Mouse (Mus musculus): ENCODE results near the gene Dynlt1c.
"Not testable (repeated sequence)": the region's sequence is repeated elsewhere in the genome, so short reads cannot be mapped to it uniquely, and the experiment has no call there.

The Dynlt1c gene

DNA sequence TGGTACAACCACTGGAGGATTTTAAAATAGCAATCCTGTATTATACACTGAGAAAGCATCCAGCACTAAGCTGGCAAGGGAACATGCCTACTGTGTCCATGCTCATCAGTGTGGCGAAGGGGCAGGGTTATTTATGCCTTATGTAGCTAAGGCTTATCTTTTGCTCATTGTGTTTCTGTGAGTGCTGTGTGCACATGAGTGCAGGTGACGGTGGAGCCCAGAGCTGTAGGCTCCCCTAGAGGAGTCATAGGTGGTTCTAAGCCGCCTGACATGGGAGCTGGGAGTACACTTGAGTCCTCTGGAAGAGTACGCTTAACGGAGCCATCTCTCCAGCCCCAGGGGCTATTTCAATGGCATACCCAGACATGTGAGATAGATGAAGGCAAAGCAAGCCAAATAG is 17.8 kb downstream of the Dynlt1c start:
- DNase-seq (ENCODE audit: low spot score in 2 of 2) = not testable (repeated sequence)

DNA sequence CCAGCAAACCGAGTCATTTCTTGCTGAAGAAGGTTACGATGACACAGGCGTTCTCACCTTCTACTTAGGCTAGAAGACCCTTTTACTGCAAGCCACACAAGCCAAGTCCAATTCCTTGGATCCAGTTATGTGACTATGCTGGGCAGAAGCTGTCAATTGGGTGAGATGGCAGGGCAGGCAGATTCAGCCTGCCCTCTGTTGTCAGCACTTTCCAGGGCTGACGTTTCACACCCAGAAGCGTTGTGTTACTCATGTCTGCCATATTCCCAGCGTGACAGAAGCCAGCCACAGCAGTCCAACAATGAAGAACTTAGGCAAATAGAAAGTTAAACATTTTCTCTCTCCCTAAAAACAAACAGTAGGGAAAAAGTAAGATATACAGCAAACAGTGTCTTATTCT is 18.6 kb downstream of the Dynlt1c start:
- not testable (repeated sequence) for DNase-seq (ENCODE audit: low spot score in 2 of 2)

DNA sequence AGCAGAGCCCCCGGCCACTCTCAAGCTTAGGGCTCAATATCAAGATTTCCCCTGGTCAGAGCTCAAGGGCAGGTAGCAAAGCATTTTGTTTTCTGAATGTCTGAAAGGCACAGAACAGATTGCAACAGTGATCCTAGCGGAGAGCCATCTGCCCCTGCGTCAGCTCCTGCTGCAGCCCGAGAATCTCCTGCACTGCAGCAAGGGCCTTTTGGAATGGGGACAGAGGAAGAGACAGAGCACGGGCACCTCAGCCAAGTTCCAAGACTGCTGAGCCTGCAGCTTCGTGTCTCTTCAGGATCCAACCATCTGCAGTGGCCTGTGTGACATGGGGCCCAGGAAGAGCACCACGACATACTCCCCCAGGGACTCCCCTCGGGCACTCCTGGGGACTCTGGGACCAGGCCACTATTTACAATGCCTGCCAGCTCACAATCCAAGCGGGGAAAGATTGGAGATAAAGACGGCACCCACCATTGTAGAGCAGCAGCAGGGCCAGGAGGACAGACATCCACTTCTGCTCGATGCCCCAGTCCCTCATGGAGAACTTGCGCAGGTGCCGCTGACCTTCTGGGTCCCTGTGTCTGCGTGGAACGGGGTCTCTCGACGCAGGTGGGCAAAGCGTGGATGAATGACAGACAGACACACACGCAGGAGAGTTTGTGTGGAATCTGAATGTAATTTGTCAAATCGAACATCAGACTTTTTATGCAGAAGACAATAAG is 19.4 kb downstream of the Dynlt1c start:
- DNase-seq (ENCODE audit: low spot score in 2 of 2) = not testable (repeated sequence)

DNA sequence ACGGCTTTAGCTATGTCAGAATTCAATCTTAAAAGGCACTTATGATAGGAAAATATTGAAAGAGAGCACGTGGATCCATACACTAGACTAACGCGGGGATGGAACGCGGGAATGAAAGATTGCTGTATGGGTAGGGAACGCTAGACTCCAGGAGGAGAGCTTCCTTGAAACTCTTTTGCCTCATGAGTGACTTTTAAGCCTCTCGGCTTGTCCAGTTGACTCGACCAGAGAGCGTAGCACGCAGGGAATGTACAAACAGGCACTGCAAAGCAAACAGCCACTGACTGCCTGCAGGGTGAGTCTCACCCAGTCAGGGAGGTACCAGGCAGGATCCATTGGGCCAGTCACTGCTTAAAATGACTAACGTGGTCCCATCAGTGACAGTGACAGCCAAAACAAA is 20.5 kb downstream of the Dynlt1c start:
- DNase-seq (ENCODE audit: low spot score in 2 of 2) = not testable (repeated sequence)

DNA sequence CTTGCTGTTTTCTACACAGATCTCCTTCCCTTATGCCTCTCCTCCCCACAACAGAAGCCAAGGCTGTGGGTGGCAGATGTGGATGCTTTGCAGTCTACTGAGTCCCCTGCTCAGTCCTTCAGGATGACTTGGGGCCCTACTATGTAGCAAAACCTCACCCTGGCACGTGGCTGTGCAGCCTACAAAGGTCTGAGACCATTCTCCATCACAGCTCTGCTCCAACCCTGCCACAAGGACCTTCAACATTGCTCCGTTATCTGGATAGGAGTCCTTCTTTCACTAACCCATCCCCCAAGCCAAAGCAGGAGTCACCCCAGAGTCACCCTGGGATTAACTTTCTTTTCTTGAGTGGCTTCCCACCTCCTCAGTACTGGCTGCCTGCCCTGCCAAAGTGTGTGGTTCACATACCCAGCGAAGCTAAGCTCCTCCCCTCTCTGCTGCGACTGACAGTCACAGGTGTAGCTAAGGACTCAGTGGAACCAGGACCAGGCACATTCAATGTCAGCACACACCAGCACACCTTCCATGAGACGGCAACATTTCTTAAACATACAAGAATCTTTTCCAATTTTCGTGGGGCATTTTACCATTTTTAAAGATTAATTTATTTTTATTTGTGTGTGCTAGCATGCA is 23.6 kb downstream of the Dynlt1c start:
- not testable (repeated sequence) for DNase-seq (ENCODE audit: low spot score in 2 of 2)

DNA sequence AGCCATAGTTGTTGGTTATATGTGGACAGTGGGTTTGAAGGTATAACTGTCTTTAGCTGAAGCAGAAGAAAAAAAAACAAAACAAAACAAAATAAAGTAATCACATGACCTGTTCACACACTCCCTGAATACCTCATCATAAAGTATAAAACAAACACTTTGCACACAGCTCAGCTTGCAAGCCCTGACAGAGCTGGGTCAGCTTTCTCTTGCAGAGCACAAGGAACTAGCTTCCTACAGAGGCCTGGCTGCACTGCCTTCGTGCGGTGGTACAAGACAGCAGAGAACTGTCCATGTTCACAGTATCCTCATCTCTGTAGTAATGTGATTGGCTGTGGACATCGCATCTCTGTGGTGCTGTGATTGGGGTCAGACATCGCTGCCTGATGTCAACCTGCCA is 28.9 kb downstream of the Dynlt1c start:
- DNase-seq (ENCODE audit: low spot score in 2 of 2) = peak in 1 of 2 experiments; percentile 66

DNA sequence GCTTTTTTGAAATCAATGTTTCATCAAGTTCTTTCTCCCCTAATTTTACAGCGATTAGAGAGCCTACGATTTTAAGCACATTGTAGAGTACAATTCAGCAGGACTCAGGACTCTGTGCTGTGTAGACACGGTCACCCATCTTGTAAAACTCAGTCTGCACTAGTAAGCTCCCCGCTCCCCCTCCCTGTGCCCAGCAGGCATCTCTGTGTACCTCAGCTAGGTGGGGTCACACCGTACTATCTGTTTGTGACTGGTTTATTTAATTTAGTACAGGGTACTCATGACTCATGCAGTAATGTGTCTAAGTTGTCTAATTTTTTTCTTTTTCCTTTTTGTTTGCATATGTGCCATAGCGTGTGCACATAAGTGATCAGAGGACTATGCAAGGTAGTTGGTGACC is 31.4 kb downstream of the Dynlt1c start:
- DNase-seq (ENCODE audit: low spot score in 2 of 2) = not testable (repeated sequence)

DNA sequence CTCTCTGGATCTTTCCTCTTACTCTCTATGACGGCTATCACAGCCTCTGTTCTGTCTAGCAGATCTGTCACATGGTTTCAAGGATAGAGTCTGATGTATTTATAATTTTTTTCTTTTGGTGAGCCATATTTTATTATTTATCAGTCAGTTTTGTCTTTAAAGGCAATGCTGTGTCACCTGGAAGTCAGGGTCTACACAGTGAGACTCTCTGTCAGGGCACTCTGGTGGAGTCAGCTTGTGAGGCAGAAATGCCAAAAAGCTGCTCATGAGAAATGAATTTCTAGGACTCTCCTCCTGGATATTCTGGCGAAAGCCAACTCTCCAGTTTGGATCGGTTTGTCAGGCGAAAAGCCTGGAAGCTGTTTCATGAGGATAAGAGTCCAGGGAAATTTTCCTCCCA is 34.3 kb downstream of the Dynlt1c start:
- DNase-seq (ENCODE audit: low spot score in 2 of 2) = not testable (repeated sequence)

DNA sequence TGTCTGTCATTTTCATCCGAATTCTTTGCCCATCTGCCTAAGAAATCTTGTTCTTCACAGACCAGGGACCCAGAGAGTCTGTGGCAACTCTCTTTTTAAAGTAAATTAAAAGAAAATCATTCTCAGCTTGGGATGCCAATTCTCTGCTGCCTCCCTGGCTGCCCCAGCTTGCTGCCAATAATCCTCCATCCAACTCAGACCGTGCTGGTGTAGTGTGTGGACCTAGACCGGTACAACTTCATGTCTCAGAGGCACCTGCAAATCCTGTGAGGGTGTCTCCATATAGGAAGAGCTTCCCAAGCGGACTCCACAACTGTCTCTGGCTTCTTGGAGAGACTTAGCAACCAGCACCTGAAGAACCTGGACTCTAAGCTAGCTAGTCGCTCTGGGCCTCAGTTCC is 35.4 kb downstream of the Dynlt1c start:
- no peak for DNase-seq (ENCODE audit: low spot score in 2 of 2)

DNA sequence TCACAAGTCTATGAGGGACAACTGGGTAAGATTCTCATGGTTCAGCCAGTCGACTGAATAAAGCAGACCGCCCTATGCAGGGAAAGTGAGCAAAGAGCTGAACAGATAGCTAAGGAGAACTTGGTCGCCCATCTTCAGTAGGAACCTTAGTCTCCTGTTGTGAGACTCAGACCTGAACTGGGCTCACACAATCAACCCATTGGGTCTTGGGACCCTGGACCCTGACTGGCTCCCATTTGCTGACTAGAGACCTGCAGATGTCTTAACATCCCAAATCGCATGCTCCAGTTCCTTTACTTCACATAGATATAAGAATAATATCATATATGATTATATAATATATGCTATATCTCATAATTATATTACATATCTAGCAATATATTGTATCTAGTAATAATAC is 36.0 kb downstream of the Dynlt1c start:
- not testable (repeated sequence) for DNase-seq (ENCODE audit: low spot score in 2 of 2)

DNA sequence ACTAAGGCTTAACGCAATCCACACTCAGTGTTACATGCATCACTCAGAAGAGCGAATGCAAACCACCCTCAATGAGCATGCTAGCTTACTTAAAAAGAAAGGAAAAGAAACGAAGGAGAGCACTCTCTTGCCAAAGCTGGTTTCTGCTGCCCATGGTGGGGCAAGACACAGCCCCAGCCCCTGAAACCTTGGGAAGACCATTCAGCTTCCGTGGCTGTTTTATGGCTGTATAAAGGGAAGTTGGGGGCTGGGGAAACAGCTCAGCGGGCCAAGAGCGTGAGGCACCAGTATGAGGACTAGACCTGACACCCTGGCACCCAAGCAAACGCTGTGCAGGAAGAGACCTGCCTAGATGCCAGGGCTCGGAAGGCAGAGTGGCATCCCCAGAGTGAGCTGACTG is 37.0 kb downstream of the Dynlt1c start:
- not testable (repeated sequence) for DNase-seq (ENCODE audit: low spot score in 2 of 2)

DNA sequence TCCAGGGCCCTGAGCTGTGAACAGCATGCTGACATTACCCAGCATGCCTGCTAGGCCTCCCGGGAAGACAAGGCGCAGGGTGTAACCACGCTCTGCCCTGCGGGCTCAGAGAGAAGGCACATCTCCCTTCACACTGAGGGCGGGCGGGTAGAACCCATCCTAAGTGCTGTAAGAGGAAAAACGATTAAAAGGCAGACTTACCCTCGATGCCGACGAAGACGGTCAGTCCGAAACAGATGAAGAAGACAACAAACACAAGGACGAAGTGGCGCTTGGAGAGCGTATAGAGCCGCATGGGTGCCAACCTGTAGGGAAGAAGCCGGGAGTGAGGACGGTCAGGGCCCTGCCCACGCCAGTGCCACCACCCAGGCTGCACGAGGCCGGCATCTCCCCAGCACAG is 38.0 kb downstream of the Dynlt1c start:
- DNase-seq (ENCODE audit: low spot score in 2 of 2) = not testable (repeated sequence)

DNA sequence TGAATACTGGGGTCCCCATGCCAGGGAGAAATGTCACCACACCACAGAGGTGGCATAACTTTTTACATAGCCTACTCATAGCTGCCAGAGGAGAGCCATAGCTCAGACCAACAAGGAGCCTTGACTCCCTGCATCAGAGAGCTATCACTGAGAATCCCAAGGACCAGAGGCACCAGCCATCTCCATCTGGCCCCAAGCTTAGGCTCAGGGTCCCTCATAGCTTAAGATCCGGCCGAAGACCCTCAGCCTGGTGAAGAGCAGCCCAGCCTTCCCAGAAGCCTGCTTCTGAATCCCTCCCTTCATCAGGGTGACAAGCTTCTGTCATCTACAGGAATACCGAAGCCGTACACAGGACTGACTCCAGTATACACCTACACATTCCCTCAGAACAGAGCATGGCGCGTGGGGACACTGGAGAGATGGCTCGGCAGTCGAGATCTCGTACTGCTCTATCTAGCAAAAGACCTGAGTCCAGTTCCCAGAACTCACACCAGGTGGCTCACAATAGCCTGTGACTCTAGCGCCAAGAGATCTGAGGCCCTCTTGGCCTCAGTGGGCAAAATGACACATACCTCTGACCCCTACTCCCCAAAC is 38.7 kb downstream of the Dynlt1c start:
- DNase-seq (ENCODE audit: low spot score in 2 of 2) = not testable (repeated sequence)

DNA sequence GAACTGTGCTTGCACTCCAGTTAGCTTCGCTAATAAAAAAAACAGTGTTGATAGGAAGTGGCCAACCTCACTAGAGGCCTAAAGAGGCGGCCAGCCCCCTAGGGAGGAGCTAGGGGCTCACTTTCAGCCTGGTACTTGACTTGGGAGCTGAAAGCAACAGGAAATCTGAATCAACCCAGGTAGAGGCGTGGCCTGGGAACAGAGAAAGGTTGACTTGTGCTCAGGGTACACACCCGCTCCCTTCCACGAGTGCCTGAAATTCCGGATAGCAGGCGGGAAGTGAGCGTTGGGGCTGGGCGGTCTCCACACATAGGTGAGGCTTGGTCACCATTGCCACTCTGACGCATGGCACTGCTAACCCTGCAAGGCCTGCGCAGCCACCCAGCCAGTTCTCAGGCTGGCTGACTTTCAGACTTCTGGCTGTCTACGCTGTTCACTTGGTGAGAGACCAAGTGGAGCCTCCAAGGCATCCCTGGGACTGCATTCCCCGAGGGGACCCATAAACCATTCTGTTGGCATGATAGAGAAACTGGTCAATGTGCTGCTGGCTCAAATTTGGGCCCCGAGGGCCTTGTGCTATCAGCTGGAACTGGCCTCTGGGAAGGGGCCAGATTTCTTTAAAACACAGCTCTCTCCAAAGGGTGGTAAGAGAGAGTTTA is 39.4 kb downstream of the Dynlt1c start:
- peak in 1 of 2 experiments; percentile 71 for DNase-seq (ENCODE audit: low spot score in 2 of 2)

DNA sequence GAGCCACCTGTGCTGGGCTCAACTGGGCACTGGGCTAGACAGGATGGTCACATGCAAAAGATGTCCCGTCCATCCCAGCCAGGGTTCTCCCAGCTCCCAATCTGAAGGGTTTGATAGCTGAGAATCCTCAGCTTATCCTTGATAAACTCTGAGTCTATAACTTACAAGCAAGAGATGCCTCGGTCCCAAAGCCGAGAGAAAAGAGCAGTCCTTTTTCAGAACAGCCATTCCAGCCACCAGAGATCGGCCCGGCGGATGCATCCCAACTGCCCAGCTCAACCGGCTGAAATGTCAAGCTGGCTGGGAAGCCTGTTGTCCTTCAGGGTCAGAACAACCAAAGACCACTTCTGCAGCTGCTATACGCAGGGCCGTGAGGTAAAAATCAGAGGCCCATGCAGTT is 42.7 kb downstream of the Dynlt1c start:
- not testable (repeated sequence) for DNase-seq (ENCODE audit: low spot score in 2 of 2)

DNA sequence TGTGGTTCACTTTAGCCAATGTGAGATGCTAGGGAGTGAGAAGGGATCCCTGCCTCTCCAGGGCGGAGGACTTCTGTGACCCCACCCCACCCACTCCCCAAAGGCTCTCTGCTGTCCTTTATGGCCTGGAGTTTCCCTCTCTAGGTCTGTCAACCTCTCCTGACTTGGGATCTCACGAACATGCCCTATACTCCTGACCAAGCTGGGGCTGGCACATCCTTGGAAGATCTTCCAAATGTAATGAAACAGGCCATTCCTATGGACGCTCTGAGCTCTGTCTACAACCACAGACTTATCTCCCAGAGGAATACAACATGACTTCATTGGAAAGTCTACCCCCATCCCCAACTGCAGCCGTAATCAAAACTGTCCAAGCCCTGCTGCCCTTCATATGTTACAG is 43.2 kb downstream of the Dynlt1c start:
- DNase-seq (ENCODE audit: low spot score in 2 of 2) = not testable (repeated sequence)

DNA sequence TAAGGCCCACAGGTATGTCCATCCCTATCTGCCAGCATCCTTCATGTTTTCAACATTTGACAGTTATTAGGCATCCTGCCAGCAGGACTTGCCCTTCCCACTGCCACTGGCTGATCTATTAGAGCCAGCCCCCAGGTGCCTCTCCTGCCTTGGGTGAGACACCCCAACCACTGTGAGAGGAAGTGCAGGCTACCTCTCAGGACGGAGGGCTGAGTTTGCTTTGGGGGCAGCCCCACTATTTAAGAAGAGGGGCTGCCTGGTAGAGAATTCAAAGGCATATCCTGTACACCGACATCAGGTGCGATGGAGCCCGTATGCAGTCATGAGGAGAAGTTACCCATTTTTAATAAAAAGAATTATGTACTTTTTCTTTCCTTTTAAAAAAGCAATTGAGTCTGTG is 44.2 kb downstream of the Dynlt1c start:
- DNase-seq (ENCODE audit: low spot score in 2 of 2) = not testable (repeated sequence)

DNA sequence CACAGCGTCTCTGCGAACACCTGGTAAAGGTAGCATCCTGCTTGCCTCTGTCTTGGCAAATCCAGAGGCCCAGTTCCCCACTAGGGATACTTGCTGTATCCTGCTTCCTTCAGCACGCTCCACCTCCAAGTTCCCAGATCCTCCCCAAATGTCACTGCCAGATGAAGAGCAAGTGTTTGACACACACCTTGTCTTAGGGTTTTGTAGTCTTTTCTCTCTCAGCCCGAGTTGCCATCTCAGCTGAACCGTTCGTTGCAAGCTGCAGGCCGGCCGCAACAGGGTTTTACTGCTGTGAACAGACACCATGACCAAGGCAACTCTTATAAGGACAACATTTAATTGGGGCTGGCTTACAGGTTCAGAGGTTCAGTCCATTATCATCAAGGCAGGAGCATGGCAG is 45.4 kb downstream of the Dynlt1c start:
- not testable (repeated sequence) for DNase-seq (ENCODE audit: low spot score in 2 of 2)

DNA sequence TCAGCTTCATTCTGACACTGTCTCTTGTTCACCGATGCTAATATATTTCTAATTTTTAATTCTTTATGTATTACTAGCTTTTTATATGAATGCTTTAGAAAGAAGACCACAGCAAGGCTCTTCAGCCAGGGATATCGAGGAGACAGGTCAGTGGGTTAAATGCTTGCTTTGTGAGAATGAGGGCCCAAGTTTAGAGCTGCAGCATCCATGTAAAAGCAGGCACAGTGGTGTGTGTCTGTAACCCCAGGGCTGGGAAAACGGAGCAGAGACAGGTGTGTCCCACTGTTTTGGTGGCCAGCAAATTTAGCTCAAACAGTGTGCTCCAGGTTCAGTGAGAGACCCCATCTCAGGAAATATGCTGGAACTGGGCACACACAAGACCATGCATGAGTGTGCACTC is 46.0 kb downstream of the Dynlt1c start:
- not testable (repeated sequence) for DNase-seq (ENCODE audit: low spot score in 2 of 2)

DNA sequence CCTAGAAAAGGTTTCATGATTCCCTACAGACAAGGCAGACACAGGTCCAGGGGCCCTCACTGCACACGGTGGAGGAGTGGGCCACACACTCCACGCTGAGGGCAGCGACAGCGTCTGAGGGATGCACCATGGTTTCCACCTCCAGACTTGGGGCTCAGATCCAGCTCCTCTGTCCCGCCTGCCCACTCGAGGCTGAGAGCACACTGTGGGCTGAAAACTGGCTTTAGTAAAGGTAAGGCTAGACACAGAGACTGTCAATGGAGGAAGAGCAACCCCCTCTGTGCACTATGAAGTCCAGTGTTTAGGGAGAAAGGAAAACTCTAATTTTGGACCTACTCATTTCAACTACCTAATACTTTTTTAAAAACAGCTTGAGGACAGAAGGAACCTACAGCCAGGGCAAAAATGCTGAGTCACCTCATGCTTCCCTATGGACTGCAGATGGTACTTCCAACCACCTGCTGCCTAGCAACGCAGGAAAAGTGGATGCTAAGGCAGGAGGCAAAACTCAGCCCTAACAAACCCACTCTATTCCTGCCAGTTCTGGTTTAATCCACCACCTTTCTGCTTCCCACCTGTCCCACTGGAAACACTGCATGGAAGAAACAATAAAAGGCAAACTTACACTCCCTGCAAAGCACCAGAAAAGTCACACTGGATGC is 49.6 kb downstream of the Dynlt1c start:
- not testable (repeated sequence) for DNase-seq (ENCODE audit: low spot score in 2 of 2)

DNA sequence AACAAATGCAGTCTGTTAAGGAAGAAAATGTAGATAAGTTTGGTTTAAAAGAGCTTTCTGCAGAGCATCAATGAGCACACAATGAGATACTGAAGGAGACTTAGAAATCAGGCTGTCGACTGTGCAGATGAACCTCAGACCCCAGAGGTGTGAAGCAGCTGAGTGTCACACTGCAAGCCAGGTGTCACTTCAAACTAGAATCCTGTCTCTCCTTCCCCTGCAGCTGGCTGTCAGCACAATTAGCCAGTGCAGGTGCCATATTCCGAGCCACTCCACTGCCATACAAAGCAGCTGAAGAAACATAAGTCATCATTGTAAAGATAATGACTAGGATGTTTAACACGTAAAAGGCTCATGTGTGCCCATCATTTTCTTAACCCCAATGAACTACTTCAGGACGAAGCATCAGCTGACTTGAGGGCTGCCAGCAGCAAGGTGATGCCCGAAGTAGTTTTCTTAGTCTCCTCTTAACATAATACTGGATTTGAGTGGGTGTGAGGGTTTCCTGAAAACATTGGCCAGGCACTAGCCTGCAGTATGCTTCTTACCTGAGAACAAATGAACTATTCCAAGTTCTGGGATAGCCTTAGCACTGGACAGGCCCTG is 52.0 kb downstream of the Dynlt1c start:
- DNase-seq (ENCODE audit: low spot score in 2 of 2) = not testable (repeated sequence)
